Mouse (Mus musculus) layer of hippocampus, postnatal 10 days (tissue): ENCODE measurements around the gene Cnga2. TPM values are rescaled to one million over a fixed set of nuclear protein-coding genes. Genes with fewer than 3 reads are reported as not detected.
"Not testable (repeated sequence)": the region's sequence is repeated elsewhere in the genome, so short reads cannot be mapped to it uniquely, and the experiment has no call there.

ENCODE experiments used
- DNase-seq, 2 experiments: peaks; one replicate each; pipeline ENCODE4 v3.0.0; 2021; ENCODE audit warnings: low spot score in 2 of 2
- long read RNA-seq: library from polyadenylated mRNA; stranded (forward); transcript quantifications from one replicate; pipeline ENCODE4 v2.0.0, GENCODE M21; 2023
- total RNA-seq, 2 experiments: library from RNA; stranded (reverse); gene quantifications; 2 replicates each; pipeline ENCODE4 v1.2.3; 2021

Cnga2 gene
- under 1 TPM; 0.11 to 0.53 TPM for total RNA-seq
- long read RNA-seq, result 0 reads

- DNase-seq, result no peak
These were observed at the start of gene Cnga2 for GRCm38 (mm10) chrX:71991549-71991948. TSS of gene Cnga2 (plus strand) at chrX:71991849.

- peak; percentile 45 to 56 for DNase-seq
These were observed 45.0 kb upstream of the Cnga2 start for GRCm38 (mm10) chrX:71946631-71947030.

DNA sequence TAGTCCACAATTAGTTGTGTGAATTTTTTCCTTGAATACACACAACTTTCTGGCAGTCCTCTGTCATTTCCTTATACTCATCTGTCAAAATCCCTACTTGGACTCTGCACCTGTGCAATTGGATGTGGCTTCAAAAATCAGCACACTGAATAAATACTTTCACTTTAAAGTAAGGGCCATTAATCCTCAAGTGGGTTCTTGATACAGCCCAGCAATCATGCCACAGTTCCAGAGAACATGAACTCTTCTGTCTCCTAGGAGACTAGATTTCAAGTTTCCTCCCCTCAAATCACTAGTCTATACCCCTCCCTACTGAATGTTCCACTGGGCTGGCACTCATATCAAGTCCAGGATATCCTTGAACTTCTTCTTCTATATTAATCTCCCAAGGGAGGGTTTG is 33.3 kb upstream of the Cnga2 start:
- DNase-seq, result no peak

GRCm38 (mm10) chrX:71962073-71963051 is 29.3 kb upstream of the Cnga2 start, which contains the start of gene Prrg3:
TSS of gene Prrg3 (plus strand) at chrX:71962624.
- DNase-seq, result peak; percentile 33 to 52

DNA sequence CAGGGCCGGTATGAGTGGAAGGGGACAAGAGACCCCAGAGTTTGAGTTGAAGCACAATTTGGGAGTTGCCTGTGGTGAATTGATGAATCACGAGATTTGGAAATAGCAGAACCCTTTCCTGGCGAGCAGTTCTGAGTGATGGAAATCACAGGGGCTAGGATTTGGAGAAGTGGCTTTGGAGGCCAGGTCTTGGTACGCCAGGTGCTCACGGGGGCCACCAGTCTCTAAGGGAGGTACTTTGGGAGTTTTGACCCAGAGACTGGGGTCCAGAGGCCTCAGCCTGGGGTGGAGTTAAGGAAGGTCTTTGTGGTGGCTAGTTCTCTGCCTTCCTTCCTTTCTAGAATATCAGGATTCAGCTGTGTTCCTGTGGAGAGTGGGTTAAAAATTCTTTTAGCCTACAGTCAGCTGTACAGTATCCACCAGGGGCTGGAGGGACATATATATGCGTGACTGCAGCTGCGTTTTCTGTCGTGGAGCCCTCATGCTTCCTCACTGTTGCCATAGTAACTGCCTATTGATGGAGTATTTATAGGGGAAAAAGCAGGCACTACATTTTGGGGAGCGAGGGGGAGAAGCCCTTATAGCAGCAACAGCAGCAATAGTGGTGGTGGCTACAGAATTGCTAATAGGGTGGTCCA is 28.3 kb upstream of the Cnga2 start:
- no peak for DNase-seq

DNA sequence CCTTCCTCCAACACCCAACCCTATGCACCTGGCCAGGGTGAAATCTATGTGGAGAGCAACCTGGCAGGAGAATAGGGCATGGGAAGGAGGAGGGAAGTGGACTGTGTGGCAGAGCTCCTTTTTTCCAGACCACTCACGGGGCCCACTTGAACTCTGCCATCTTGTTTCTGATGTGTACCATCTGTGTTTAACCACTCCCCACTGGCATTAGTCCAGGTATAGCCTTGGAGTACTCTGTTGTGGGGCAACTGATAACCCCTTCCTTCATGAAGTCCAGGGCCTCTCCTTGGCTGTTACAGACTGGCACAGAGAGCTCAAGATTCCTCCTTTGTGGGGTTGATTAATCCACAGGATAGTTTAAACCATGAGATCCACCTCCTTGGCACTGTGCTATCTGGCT is 23.4 kb upstream of the Cnga2 start:
- DNase-seq, result no peak

- DNase-seq, result no peak
These were observed 22.8 kb upstream of the Cnga2 start for GRCm38 (mm10) chrX:71968816-71969215.

GRCm38 (mm10) chrX:71971325-71971724 is 20.3 kb upstream of the Cnga2 start:
- DNase-seq, result no peak

DNA sequence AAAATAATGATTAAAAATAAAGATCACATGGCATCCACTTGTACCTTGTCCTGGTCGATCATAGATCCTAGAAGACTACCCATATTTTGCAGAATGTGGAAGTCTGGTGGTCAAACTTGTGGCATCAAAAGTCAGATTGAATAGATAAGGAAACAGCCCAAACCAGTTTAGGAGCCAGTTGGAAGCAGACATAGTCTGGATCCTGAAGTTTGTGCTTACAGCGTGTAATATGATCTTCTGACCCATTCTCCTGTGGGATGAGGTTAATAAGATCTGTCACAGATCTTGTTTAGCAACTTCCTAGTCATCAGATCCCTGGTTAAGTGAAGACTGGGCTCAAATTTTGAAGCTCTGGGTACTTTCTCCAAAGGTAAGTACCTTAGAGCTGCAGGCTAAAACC is 19.0 kb upstream of the Cnga2 start, which contains the start of gene Fate1:
Gene Fate1 (plus strand): TSS at position 301 of the 400 bp plus-strand sequence.
- DNase-seq, result no peak

GRCm38 (mm10) chrX:71977681-71978080 is 14.0 kb upstream of the Cnga2 start:
- DNase-seq, result not testable (repeated sequence)

- DNase-seq, result no peak
These were observed 11.2 kb upstream of the Cnga2 start for GRCm38 (mm10) chrX:71980443-71980842.

GRCm38 (mm10) chrX:71981322-71981721 is 10.3 kb upstream of the Cnga2 start:
- no peak for DNase-seq

DNA sequence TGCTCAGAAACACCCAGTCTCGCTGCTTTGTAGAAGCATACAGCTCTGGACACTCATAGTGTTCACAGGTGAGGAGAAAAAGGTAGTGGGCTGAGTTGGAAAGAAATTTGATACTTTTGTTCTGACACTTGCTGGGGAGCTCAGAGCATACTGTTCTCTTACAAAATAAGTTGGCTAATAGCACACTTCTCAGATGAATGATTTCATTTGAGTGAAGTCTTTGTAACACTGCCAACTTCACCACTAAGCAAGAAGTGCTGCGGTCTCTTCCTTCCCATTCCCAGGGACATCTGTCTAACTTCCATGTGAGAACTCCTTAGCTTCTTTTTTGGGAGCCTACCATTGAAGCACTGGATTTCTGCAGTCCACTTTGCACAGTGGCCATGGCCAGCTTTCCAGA is 8.4 kb upstream of the Cnga2 start:
- DNase-seq, result no peak

DNA sequence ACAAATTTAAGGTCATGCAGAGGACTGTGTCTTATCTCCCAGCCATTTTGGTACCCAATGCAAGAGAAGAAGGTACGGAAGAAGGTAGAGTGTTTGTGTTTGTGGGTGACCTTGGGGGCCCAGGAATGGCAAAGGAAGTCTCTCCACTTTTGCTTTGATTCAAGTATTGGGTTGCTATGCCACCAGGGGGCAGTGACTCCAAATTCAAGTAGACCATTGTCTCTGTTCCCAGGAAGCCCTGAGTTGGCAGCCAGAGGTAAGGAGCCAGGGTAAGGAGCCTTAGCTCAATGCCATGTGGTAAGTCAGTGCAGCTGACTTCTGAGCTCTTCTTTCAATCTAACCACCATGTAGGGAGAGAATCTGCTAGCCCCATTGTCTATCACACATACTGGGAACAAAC is 7.9 kb upstream of the Cnga2 start:
- DNase-seq, result no peak

DNA sequence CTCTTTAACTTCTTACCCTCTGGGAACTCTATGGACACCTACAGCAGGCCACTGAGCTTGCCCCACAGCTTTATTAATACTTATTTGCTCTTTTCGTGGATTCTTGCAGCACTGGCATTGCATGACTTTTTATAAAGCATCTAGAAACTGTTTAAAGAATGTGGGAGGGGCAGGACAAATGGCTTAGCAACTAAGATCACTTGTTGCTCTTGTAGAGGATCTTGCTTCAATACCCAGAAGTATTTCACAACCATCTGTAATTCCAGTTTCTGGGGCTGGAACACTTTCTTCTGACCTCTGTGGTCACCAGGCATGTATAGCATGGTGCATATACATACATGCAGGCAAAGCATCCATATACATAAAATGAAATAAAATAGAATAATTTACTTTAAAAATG is 4.3 kb downstream of the Cnga2 start:
- DNase-seq, result no peak

DNA sequence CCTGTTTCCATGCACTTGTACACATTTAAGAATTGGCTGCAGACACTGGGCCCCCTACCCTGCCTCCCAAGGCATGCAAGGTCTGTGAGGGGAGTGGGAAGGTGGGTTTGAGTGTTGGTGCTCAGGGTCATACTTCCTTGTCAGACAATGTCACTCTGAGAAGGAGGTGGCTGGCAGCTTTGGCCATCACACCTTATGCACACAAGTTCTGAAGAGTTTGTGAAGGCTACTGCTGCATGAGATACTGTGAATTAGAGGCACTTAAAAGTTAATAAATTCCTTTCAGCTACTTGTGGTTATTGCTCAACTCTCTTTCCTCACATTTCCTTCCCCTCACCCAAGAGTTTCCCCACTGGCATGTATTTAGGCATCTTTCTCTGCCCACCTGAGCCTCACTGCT is 18.3 kb downstream of the Cnga2 start:
- no peak for DNase-seq

DNA sequence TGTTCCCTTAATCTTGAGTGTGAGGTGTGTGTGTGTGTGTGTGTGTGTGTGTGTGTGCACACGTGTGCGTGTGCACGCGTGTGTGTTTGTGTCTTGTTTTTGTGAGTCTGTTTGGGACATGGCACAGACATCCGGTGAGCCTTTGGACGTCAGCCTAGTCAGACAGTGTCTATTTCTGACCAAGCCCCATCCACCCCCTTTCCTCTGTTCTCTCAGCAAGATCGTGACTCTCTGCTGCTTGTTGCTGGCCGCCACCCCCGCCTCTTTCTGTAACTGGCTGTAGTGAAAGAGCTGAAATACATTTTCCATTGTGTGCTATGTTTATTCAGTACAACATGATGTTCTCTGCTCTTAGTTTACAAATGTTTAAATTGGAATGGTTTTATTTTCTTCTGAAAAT is 20.6 kb downstream of the Cnga2 start:
- no peak for DNase-seq

DNA sequence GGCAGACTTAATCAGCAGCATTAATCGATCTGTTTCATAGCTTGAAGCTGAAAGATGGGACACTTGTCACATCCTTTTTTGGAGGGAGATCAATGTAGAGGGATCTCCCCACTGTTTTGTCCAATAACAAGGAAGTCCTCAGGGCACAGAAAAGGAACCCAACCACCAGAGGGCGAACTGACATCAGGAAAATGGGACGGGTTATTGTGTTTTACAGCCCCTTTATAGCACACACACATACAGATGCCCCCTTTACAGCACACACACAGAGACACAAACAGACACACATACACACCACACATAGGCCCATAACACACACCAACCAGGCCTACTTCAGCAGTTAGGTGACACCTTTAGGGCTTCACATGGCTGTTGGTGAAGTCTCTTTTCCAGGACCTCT is 21.2 kb downstream of the Cnga2 start:
- peak; percentile 39 to 59 for DNase-seq

DNA sequence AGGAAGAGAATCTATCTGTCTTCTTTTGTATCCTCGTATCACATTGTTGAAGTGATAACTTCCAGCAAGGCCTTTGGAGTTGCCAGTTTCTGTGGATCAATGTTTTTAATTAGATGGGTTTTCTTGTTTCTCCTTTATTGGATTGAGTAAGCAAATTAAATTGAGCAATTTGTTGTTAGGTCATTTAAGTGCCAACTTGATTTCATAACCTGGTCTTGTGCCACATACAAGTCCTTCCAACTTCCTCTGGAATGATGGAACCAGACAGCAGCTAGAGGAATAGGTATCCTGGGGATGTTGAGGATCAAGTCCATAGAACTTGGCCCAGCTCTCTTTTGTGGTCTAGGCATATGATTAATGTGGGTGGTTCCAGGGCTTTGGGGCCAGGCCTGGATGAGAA is 30.6 kb downstream of the Cnga2 start:
- no peak for DNase-seq

- DNase-seq, result peak; percentile 30 to 36
These were observed 31.2 kb downstream of the Cnga2 start for GRCm38 (mm10) chrX:72022750-72023398.

DNA sequence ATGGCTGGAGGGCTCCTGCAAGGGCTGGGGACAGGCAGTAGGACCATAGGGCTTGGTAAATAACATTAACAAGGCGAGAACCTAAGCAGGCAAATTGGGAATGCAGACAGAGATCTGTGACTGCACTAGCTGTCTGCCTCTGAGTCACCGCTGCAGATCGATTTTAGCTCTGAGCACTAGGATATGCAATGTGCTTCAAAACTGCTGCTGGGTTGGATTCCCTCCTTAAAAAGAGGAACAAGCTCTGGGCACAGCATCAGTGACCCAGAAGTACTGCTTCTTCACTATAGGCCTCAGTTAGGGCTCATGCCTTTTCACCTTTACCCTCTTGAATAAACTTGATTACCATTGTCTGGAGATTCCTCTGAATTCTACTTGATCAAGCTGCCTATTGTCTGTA is 31.9 kb downstream of the Cnga2 start:
- no peak for DNase-seq

DNA sequence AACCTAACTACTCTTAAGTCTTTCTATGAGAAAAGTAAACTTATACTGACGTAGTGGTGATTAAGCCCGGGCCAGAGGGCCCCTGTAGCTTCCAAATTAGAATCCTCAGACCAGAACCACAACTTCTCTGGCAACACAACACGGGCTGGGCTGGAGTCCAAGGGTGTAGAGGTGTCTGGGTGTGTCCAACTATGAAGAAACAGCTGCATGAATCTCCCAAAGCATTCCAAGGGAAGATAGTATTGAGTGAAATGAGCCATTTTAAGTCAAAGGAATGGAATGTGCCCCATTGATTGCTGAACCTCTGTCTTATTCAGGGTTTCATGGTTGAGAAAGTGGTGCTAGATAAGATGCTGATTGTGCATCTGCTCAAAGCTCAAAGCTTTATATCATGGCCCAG is 52.4 kb downstream of the Cnga2 start:
- no peak for DNase-seq
